Mouse (Mus musculus): ENCODE data around the gene Hoxc13.

The Hoxc13 gene

GRCm38 (mm10) chr15:102921053-102922011 is at the start of gene Hoxc13:
TSS of gene Hoxc13 (plus strand) at chr15:102921103.
- DNase-seq = no peak

GRCm38 (mm10) chr15:102885803-102886202 is 35.1 kb upstream of the Hoxc13 start:
- no peak for DNase-seq

GRCm38 (mm10) chr15:102895115-102895514 is 25.8 kb upstream of the Hoxc13 start:
- no peak for DNase-seq

- DNase-seq = no peak
These were observed 16.0 kb upstream of the Hoxc13 start for GRCm38 (mm10) chr15:102904946-102905345.

GRCm38 (mm10) chr15:102909536-102909935 is 11.4 kb upstream of the Hoxc13 start:
- DNase-seq = no peak

GRCm38 (mm10) chr15:102910038-102910437 is 10.9 kb upstream of the Hoxc13 start:
- DNase-seq = no peak

- no peak for DNase-seq
These were observed 10.3 kb upstream of the Hoxc13 start for GRCm38 (mm10) chr15:102910496-102911095.

GRCm38 (mm10) chr15:102913038-102913585 is 7.8 kb upstream of the Hoxc13 start:
- no peak for DNase-seq

GRCm38 (mm10) chr15:102917972-102918572 is 2.8 kb upstream of the Hoxc13 start:
- no peak for DNase-seq

GRCm38 (mm10) chr15:102918611-102919265 is 2.2 kb upstream of the Hoxc13 start:
- DNase-seq = no peak

- no peak for DNase-seq
These were observed 1.3 kb upstream of the Hoxc13 start for GRCm38 (mm10) chr15:102919336-102920180.

GRCm38 (mm10) chr15:102920619-102921018 is 284 bp upstream of the Hoxc13 start:
- DNase-seq = peak; percentile 32

GRCm38 (mm10) chr15:102922012-102922362 is 1.1 kb downstream of the Hoxc13 start:
- no peak for DNase-seq

- no peak for DNase-seq
These were observed 2.0 kb downstream of the Hoxc13 start for GRCm38 (mm10) chr15:102922636-102923500.

- DNase-seq = no peak
These were observed 6.2 kb downstream of the Hoxc13 start for GRCm38 (mm10) chr15:102927032-102927645.

- DNase-seq = no peak
These were observed 10.9 kb downstream of the Hoxc13 start for GRCm38 (mm10) chr15:102931706-102932358.

GRCm38 (mm10) chr15:102934438-102934837 is 13.5 kb downstream of the Hoxc13 start:
- DNase-seq = no peak

GRCm38 (mm10) chr15:102934897-102935296 is 14.0 kb downstream of the Hoxc13 start:
- no peak for DNase-seq

GRCm38 (mm10) chr15:102936279-102936972 is 15.5 kb downstream of the Hoxc13 start, which contains the start of gene Hoxc12:
TSS of gene Hoxc12 (plus strand) at chr15:102936757.
- no peak for DNase-seq
